Comparison of ENCODE assay signal across 11 mouse cellular contexts in genomic region chr15:25640840-25641752, GRCm38 (mm10). TPM values are rescaled to one million over a fixed set of nuclear protein-coding genes. Genes with fewer than 3 reads are reported as not detected.
A peak's percentile ranks its signal among the peaks of the same experiment; 100 is the strongest.
DNase-seq lines count a peak whose midpoint lies in the region; ATAC-seq and TF ChIP-seq lines count a peak whose summit lies in the region.
"Had no signal": no experiment of that assay in that cellular context is flagged by ENCODE, and none has a peak within 500 bp of the region (broad histone marks: within the 10 kb centered on the region; RNA-seq: fewer than 3 reads in every experiment).

No protein-coding gene starts in this region.

- H3K9ac ChIP-seq in liver, embryonic 16.5 days (ENCODE audit: low read depth, low read length), result no peak overlapping the region
- no peak overlapping the region for H3K9ac ChIP-seq in heart, postnatal 0 days (replicated peaks; ENCODE audit: low read depth, low read length)
- H3K9ac ChIP-seq in kidney, embryonic 14.5 days (ENCODE audit: low read depth, low read length), result no peak overlapping the region
- H3K9ac ChIP-seq: hindbrain, embryonic 15.5 days had no signal

- no peaks in the 10 kb centered on the region for H3K27me3 ChIP-seq in liver, embryonic 16.5 days (ENCODE audit: control insufficient read depth, insufficient read depth, low read depth, low read length)
- H3K27me3 ChIP-seq in heart, postnatal 0 days (ENCODE audit: control insufficient read depth, insufficient read depth, low read length), result no peaks in the 10 kb centered on the region
- H3K27me3 ChIP-seq in kidney, embryonic 14.5 days (ENCODE audit: control insufficient read depth, insufficient read depth, low read length), result no peaks in the 10 kb centered on the region
- H3K27me3 ChIP-seq in myocyte (ENCODE audit: control insufficient read depth, insufficient read depth, insufficient read length), result no peaks in the 10 kb centered on the region
- H3K27me3 ChIP-seq: hindbrain, embryonic 15.5 days had no signal

- H3ac ChIP-seq in myocyte (ENCODE audit: control insufficient read depth, insufficient read length), result no peak overlapping the region

- no peaks in the 10 kb centered on the region for H3K36me3 ChIP-seq in liver, embryonic 16.5 days (ENCODE audit: control insufficient read depth, insufficient read depth)
- H3K36me3 ChIP-seq in heart, postnatal 0 days (replicated peaks; ENCODE audit: control insufficient read depth, insufficient read depth, low read length), result no peaks in the 10 kb centered on the region
- no peaks in the 10 kb centered on the region for H3K36me3 ChIP-seq in kidney, embryonic 14.5 days (ENCODE audit: control insufficient read depth, insufficient read depth, low read length)
- no peaks in the 10 kb centered on the region for H3K36me3 ChIP-seq in myocyte (ENCODE audit: control insufficient read depth, insufficient read depth)
- H3K36me3 ChIP-seq: hindbrain, embryonic 15.5 days had no signal

- no peaks in the 10 kb centered on the region for H3K9me3 ChIP-seq in liver, embryonic 16.5 days (replicated peaks; ENCODE audit: control insufficient read depth, low read length)
- H3K9me3 ChIP-seq in heart, postnatal 0 days (replicated peaks; ENCODE audit: control insufficient read depth, low read length), result no peaks in the 10 kb centered on the region
- no peaks in the 10 kb centered on the region for H3K9me3 ChIP-seq in kidney, embryonic 14.5 days (ENCODE audit: control insufficient read depth, low read length)
- H3K9me3 ChIP-seq: hindbrain, embryonic 15.5 days had no signal

- peaks cover 10% of the 10 kb centered on the region for H3K4me1 ChIP-seq in liver, embryonic 16.5 days (ENCODE audit: control insufficient read depth, low read depth, low read length)
- H3K4me1 ChIP-seq in heart, postnatal 0 days (ENCODE audit: control insufficient read depth, insufficient read depth), result peaks cover 41% of the 10 kb centered on the region
- H3K4me1 ChIP-seq in kidney, embryonic 14.5 days (ENCODE audit: control insufficient read depth, insufficient read depth, low read length), result peaks cover 55% of the 10 kb centered on the region

- H3K4me2 ChIP-seq in liver, embryonic 16.5 days (ENCODE audit: low read depth, low read length), result no peak overlapping the region
- no peak overlapping the region for H3K4me2 ChIP-seq in heart, postnatal 0 days (ENCODE audit: low read depth, low read length)
- H3K4me2 ChIP-seq in kidney, embryonic 14.5 days (replicated peaks; ENCODE audit: low read depth, low read length), result no peak overlapping the region
- peak overlapping the region; percentile 65 for H3K4me2 ChIP-seq in myocyte (ENCODE audit: low read depth)
- H3K4me2 ChIP-seq: hindbrain, embryonic 15.5 days had no signal

- ATAC-seq in liver, embryonic 16.5 days (ENCODE audit: low read depth), result 0 out of 2 replicates have a peak, but pooled peaks have one; percentile 23
- ATAC-seq in heart, postnatal 0 days (ENCODE audit: insufficient read depth, low read depth), result 0 out of 2 replicates have a peak, but pooled peaks have one; percentile 39
- ATAC-seq in kidney, embryonic 14.5 days (ENCODE audit: low FRiP score, low TSS enrichment), result peak; percentile 9; the same call in 1 of the 2 replicates
- ATAC-seq: activated CD4-positive, CD25-positive, alpha-beta regulatory T cell, adult 4 months had no signal

- no peak for TF ChIP-seq POLR2A in myocyte (IDR thresholded peaks at IDR 0.05; ENCODE audit: insufficient read length, low read depth)

- TF ChIP-seq EP300 in heart, postnatal 0 days (IDR thresholded peaks at IDR 0.05; ENCODE audit: low read depth), result no peak

- WGBS in liver, embryonic 16.5 days (ENCODE audit: insufficient replicate concordance), result 57% methylated on average over 12 of the region's 12 CpGs
- 70% methylated on average over 12 of the region's 12 CpGs for WGBS in heart, postnatal 0 days
- 66% methylated on average over 12 of the region's 12 CpGs for WGBS in kidney, embryonic 14.5 days

- no peak for DNase-seq in liver
- DNase-seq in heart, postnatal 0 days (ENCODE audit: low spot score), result no peak
- DNase-seq in layer of hippocampus, adult 2 months (ENCODE audit: low spot score in 2 of 2), result no peak
- no peak for DNase-seq in frontal cortex, postnatal 10 days (ENCODE audit: low spot score in 2 of 2)
- DNase-seq: cerebellum, adult 9-10 months; right cerebral cortex, postnatal 25 days had no signal

- H3K27ac ChIP-seq in liver, embryonic 16.5 days (ENCODE audit: low read length), result no peak overlapping the region
- H3K27ac ChIP-seq in heart, postnatal 0 days (ENCODE audit: low read depth), result peak overlapping the region; percentile 56
- no peak overlapping the region for H3K27ac ChIP-seq in kidney, embryonic 14.5 days (ENCODE audit: low read depth, low read length)
- no peak overlapping the region for H3K27ac ChIP-seq in layer of hippocampus, adult 2 months
- H3K27ac ChIP-seq: hindbrain, embryonic 15.5 days had no signal

- H3K79me2 ChIP-seq in myocyte (ENCODE audit: control insufficient read depth, insufficient read depth), result peaks cover 91% of the 10 kb centered on the region

- no peak for TF ChIP-seq CTCF in heart, postnatal 0 days (IDR thresholded peaks at IDR 0.05; ENCODE audit: low read depth)
- TF ChIP-seq CTCF in layer of hippocampus, adult 2 months (conservative IDR thresholded peaks at IDR 0.05), result no peak

- no peak overlapping the region for H3K4me3 ChIP-seq in liver, embryonic 16.5 days (ENCODE audit: low read depth, low read length)
- H3K4me3 ChIP-seq in heart, postnatal 0 days (ENCODE audit: low read depth, low read length), result no peak overlapping the region
- H3K4me3 ChIP-seq in kidney, embryonic 14.5 days (ENCODE audit: low read length), result no peak overlapping the region
- no peak overlapping the region for H3K4me3 ChIP-seq in myocyte
- H3K4me3 ChIP-seq in layer of hippocampus, adult 2 months, result no peak overlapping the region
- H3K4me3 ChIP-seq: hindbrain, embryonic 15.5 days had no signal

TF ChIP-seq in myocyte, 11 proteins besides CTCF, POLR2A, EP300 and RAD21:
- TF ChIP-seq E2F4 (IDR thresholded peaks at IDR 0.05; ENCODE audit: insufficient read depth), result no peak
- peak in 2 of 3 experiments; percentile 27 to 58 for TF ChIP-seq MYOG (IDR thresholded peaks at IDR 0.05; ENCODE audit: control insufficient read depth in 1 of 3, insufficient read depth in 1 of 3, insufficient read length in 2 of 3, low read depth in 2 of 3)
- no peak for TF ChIP-seq SRF (IDR thresholded peaks at IDR 0.05; ENCODE audit: control insufficient read depth, insufficient read length, low read depth)
- no peak for TF ChIP-seq MAX (IDR thresholded peaks at IDR 0.05; ENCODE audit: low read depth)
- TF ChIP-seq MYOD1 (IDR thresholded peaks at IDR 0.05; ENCODE audit: control insufficient read depth in 1 of 3, insufficient read length in 2 of 3, low read depth in 2 of 3), result peak in 2 of 3 experiments; percentile 58 to 59
- no peak for TF ChIP-seq POLR2AphosphoS2 (IDR thresholded peaks at IDR 0.05; ENCODE audit: insufficient read length, low read depth)
- no peak for TF ChIP-seq TCF12 (IDR thresholded peaks at IDR 0.05; ENCODE audit: insufficient read depth, poor library complexity, severe bottlenecking)

RNA-seq across cellular contexts. Expression of gene Myo10, which starts 18.8 kb away (rescaled TPM):
- polyA plus RNA-seq in liver, embryonic 16.5 days (2015; fragmentation: Nextera tagmentation; extraction: Ambion mirVana), result 3.4 and 4.5 TPM in 2 replicates
- total RNA-seq in heart, postnatal 0 days (2014; rRNA removed; ENCODE audit: low replicate concordance), result 6.2 and 15.4 TPM in 2 replicates
- polyA plus RNA-seq in heart, postnatal 0 days (2015; fragmentation: Nextera tagmentation; extraction: Ambion mirVana), result 6.9 and 7.6 TPM in 2 replicates
- polyA plus RNA-seq in kidney, embryonic 14.5 days (2014; fragmentation: Nextera tagmentation; extraction: Ambion mirVana), result 34.0 and 52.2 TPM in 2 replicates
- 71.4 TPM for polyA plus RNA-seq in myocyte (2012; fragmentation: generic; extraction: Trizol)
- 10 to 100 TPM; 52.0 to 54.3 TPM for total RNA-seq in layer of hippocampus, adult 2 months (2021)
